Mouse (Mus musculus) left cerebral cortex, adult 9 months (tissue): ENCODE measurements around the gene Rmi2.

Experiments used
- DNase-seq, 2 experiments: peaks; one replicate each; pipeline ENCODE4 v3.0.0; 2022; ENCODE audit warnings: low spot score in 2 of 2

The Rmi2 gene

DNA sequence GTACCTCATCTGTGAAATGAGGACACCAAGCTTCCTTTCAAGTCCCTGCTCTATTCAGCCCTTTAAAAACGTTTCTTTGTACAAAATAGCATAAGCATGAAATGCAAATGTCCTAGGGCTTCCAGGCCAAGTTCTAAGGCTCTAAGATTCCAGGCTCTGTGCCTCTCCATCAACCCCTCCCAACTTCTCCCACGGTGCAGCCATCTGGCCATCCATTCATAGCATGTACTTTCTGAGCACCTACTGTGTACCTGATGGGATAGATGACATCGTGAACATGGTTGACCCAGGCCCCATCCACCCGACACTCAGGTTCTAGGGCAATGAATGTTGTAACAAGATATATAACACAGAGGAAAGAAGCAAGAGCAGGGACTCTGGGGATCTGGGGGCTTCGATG is 88.7 kb downstream of the Rmi2 start:
- no peak for DNase-seq

DNA sequence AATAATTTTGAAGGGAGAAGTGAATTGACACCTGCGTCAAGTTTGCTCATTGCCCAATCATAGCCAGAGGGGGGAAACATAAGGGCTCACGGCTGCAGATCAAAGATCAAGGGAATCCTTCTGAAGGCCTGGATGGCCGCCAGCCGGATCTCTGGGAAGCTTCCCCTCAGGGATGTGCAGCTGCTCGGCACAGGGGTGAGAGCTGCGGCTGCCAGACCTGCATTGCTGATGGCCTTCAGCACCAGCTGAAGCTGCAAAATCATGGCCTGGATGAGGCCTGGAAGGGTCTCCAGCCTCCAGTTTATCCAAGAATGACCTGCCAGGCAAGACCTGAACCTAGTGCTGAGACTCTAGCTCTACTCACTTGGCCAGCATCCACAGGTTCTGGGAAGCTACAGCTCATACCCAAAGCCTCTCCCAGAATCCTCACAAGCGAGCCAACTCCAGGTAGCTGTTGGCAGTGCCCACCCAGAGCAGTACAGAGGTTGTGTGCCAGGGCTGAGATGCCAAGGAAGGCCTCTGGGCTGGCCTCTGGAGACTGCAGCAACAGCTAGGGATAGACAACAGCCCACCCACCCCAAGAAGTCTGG is 90.8 kb downstream of the Rmi2 start:
- no peak for DNase-seq

DNA sequence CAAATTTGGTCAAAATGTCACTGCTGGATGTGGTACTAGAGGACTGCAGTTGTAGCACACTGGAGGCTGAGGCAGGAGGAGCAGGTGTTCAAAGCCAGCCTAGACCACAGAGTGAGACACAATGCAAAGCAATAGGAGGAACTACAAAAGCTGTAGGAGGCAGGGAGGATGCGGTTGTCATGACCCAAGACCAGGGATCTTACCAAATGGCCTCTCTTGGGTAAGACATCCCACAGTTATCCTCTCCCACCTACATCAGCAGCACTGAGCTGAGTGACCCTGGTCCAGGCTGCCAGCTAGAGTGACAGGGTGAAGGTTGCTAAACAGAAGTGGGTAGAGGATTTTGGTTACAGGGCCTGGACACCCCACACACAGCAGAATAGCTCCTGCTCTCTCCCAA is 92.2 kb downstream of the Rmi2 start:
- no peak for DNase-seq

DNA sequence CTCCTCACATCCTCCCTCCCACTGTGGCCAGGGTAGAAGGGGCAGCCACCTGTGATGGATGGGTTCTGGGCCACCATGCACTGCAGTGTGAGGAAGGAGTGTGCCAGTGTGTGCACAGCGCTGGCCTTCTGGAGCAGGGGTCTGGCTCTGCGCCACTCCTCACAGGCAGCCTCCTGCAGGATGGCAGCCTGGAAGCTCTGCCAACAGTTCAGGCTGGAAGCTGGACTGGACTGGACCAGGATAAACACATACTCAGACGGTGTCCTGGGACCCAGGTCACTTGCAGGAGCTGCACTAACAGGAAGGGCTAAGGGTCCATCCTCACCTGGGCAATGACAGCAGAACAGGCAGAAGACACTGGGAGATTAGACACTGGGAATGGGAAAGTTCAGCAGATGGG is 98.5 kb downstream of the Rmi2 start:
- DNase-seq: no peak

DNA sequence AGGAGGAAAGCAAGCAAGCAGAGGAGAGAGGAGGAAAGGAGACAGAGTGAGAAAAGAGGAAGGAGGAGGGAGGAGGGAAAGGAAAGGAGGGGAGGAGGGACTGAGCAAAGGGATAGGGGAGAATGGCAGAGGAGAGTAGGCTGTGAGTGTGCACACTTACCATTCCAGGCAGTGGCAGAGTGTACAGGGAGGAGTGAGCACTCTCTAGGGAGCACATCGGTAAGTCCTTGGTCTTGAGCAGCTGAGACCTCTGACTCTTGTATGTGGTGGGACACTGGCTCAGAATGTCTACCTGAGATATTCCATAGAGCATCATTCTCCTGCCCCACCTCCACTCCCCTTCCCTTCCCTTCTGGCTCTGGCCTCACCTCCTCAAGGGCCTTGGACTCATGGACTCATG is 99.2 kb downstream of the Rmi2 start:
- no peak for DNase-seq

DNA sequence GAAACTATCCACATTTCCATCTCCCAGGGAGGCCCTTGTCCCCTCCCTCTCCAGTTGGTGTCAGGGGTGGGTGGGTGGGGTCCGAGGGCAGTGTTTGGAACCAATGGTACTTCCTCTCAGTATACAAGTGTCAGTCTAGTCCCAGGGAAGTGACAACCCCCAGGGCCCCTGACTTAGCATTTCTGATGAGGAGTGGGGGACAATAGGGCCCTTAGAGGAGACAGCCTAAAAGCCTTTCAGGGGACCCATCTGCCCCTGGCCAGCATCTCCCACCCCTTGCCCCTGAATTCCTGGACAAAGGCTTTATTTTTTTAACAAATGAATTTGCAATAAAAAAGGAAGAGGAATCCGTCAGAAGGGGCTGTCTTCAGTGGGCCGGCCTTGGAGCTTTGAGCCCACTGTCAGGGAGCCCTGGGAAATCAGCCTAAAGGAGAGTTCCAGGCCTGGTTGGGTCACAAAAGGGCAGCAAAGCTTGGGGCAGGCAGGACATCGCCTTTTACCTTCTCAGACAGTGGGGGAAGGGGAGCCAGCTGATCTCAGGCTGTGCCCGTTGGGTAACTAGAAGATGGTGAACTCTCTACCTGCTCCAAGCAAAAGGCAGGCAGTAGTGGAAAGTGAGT is 102.0 kb downstream of the Rmi2 start:
- DNase-seq: no peak

DNA sequence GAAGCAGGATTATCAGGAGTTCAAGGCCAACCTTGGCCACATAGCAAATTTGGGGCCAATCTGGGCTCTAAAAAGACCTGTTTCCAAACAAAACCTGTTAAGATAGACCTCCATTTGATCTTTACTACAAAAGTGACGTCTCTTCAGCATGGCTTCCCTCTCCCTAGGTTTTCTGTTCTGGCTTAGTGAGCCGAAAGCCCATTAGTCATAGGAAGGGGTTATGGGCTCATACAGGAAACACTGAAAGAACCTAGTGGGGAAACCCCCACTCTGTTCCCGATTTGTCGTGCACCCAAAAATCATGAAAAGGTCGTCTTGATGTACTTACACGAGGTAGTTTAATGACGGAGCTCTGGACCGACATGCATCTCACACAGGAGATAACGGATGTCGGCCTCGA is 102.6 kb downstream of the Rmi2 start:
- DNase-seq: no peak

DNA sequence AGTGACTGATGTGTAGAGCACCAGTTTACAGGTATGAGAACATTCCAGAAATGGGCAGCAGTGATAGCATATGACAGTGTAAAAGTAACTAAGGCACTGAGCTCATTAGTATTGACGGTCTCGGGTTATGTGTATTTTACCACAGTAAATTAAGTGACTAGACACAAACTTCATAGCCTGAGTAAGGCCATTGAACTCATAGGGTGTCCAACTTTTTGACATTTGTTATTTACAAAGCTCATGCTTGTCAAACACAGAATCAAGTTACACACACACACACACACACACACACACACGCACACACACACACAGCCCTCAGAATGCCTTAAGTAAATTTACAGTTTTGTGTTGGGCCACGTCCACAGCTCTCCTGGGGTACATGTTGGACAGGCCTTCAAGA is 105.1 kb downstream of the Rmi2 start:
- DNase-seq: no peak

DNA sequence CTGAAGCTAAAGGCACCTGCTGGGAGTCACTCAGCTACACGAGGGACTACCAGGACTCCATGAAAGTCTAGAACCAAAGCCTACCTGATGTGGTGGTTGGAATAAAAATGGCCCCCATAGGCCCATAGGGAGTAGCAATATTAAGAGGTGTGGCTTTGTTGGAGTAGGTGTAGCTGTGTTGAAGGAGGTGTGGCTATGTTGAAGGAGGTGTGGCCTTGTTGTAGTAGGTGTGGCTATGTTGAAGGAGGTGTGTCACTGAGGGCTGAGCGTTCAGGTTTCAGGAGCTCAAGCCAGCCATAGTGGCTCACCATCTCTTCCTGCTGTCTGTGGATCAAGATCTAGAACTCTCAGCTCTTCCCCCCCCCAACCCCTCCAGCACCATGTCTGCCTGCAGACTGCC is 105.8 kb downstream of the Rmi2 start:
- DNase-seq: no peak
